Mouse (Mus musculus): ENCODE measurements around the gene Cep112. TPM values are rescaled to one million over a fixed set of nuclear protein-coding genes. Genes with fewer than 3 reads are reported as not detected.

Gene Cep112
- polyA plus RNA-seq, 1 experiment from 2014 or later: 12.4 TPM

DNA sequence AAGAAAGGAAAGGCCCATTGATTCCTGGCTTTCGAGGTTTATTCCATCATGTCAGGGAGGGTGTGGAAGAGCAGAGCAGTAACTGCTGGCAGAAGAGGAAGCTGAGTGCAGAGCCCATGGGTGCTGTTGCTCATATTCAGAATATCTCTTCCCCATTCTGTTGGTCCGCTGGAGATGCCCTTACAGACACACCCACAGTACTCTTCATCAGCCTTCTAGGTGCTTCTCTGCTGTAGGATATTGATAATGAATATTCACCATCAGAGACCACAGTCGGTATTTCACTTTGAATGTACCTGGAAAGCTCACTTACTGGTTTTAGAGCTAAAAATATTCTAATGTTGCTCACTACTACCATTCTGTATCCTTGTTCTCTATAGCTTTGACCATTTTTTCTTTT is 109.0 kb downstream of the Cep112 start:
- Histone ChIP-seq H3K9ac (ENCODE audit: low read depth, low read length) (no peak overlapping the region), H3K27me3 (ENCODE audit: control insufficient read depth, insufficient read depth, low read length) (no peaks in the 10 kb centered on the region), H3K36me3 (ENCODE audit: control insufficient read depth, insufficient read depth, low read length) (no peaks in the 10 kb centered on the region), H3K27ac (ENCODE audit: low read depth, low read length) (no peak overlapping the region), H3K4me2 (replicated peaks; ENCODE audit: low read depth, low read length) (no peak overlapping the region), H3K4me3 (ENCODE audit: low read depth, low read length) (no peak overlapping the region), H3K4me1 (replicated peaks; ENCODE audit: control insufficient read depth, insufficient read depth, low read length) (no peaks in the 10 kb centered on the region), H3K9me3 (ENCODE audit: control insufficient read depth, low read length) (no peaks in the 10 kb centered on the region)
- WGBS: 95% methylated on average over 3 of the region's 3 CpGs
- DNase-seq (ENCODE audit: low spot score): no peak
- ATAC-seq (ENCODE audit: low FRiP score): no peak

DNA sequence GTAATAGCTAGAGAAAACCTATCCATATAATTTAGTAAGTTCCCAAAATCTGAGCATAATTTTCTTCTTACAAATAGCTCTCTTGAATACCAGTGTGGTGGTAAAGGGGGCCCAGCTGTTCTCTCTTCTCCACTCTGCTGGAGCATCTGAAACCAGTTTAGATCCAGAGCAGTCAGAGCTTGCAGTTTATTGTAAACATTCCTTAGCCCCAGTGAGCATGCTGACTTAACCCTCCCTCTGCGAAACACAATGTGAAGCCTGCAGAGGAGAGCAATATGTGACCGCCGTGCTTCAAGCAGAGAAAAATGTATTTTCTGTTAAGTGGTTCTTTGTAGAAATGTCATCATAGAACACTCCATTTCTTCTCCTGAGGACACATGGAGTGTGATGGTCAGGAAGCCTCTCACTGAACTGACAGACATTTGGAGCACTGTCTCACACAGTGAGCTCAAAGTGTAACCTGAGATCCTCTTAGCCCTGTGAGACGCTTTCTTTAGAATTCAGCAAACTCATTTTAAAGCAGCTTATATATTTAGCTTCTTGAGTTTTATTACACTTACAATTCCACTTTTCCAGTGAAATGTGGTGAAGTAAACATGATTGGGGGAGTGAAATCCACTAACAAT is 128.1 kb downstream of the Cep112 start:
- no peak overlapping the region for H3K27ac ChIP-seq (ENCODE audit: low read depth, low read length)
- H3K9me3 ChIP-seq (ENCODE audit: control insufficient read depth, low read length): no peaks in the 10 kb centered on the region
- no peaks in the 10 kb centered on the region for H3K4me1 ChIP-seq (replicated peaks; ENCODE audit: control insufficient read depth, insufficient read depth, low read length)
- DNase-seq (ENCODE audit: low spot score) (peak; percentile 10), ATAC-seq (ENCODE audit: low FRiP score) (no peak)
- H3K4me2 ChIP-seq (replicated peaks; ENCODE audit: low read depth, low read length): no peak overlapping the region
- no peaks in the 10 kb centered on the region for H3K27me3 ChIP-seq (ENCODE audit: control insufficient read depth, insufficient read depth, low read length)
- H3K36me3 ChIP-seq (ENCODE audit: control insufficient read depth, insufficient read depth, low read length): no peaks in the 10 kb centered on the region
- WGBS: 10% methylated on average over 4 of the region's 4 CpGs
- H3K4me3 ChIP-seq (ENCODE audit: low read depth, low read length): no peak overlapping the region
- H3K9ac ChIP-seq (ENCODE audit: low read depth, low read length): no peak overlapping the region

DNA sequence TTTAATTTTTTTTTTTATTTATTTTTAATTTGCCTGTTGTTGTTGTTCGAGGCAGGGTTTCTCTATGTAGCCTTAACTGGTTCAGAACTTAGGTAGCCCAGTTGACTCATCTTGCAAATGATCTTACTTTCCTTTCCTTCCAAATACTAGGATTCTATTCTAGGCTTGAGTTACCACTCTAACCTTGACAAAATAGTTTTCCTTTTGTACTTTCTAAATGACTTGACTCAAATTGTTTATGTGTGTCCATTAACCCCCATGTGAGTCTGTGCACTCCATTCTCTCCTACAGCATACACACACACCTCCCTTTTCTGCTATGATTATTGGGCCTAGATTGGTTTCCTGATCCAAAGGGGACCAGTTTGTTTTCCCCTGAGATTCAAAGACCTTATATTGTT is 128.9 kb downstream of the Cep112 start:
- no peak overlapping the region for H3K4me3 ChIP-seq (ENCODE audit: low read depth, low read length)
- H3K9ac ChIP-seq (ENCODE audit: low read depth, low read length): no peak overlapping the region
- H3K27ac ChIP-seq (ENCODE audit: low read depth, low read length): no peak overlapping the region
- no peak overlapping the region for H3K4me2 ChIP-seq (replicated peaks; ENCODE audit: low read depth, low read length)
- H3K4me1 ChIP-seq (replicated peaks; ENCODE audit: control insufficient read depth, insufficient read depth, low read length): no peaks in the 10 kb centered on the region
- DNase-seq (ENCODE audit: low spot score) (no peak), ATAC-seq (ENCODE audit: low FRiP score) (no peak)
- H3K36me3 ChIP-seq (ENCODE audit: control insufficient read depth, insufficient read depth, low read length): no peaks in the 10 kb centered on the region
- no peaks in the 10 kb centered on the region for H3K9me3 ChIP-seq (ENCODE audit: control insufficient read depth, low read length)
- H3K27me3 ChIP-seq (ENCODE audit: control insufficient read depth, insufficient read depth, low read length): no peaks in the 10 kb centered on the region
- WGBS: 80% methylated on average over 1 of the region's 1 CpGs

DNA sequence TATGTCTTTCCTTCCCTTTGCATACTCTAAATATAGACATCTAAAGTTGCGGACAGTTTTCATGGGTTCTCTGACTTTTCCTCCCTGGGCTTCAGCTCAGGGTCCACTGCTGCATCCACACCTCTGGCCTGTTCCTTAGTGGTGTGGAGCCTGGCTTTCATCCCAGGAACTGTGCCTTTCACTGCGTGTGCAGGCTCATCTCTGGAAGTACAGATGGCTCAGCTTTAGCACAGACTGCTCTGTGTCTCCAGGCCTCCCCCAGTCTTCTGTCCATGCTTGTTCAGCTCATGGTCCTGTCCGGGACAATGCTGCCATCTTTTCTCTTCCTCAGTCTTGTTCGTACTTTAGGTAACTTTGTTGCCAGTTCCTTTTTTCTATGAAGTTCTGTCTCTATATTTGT is 133.6 kb downstream of the Cep112 start:
- Histone ChIP-seq H3K36me3 (ENCODE audit: control insufficient read depth, insufficient read depth, low read length) (no peaks in the 10 kb centered on the region), H3K27ac (ENCODE audit: low read depth, low read length) (no peak overlapping the region), H3K4me1 (replicated peaks; ENCODE audit: control insufficient read depth, insufficient read depth, low read length) (no peaks in the 10 kb centered on the region), H3K9ac (ENCODE audit: low read depth, low read length) (no peak overlapping the region), H3K9me3 (ENCODE audit: control insufficient read depth, low read length) (no peaks in the 10 kb centered on the region), H3K4me3 (ENCODE audit: low read depth, low read length) (no peak overlapping the region), H3K27me3 (ENCODE audit: control insufficient read depth, insufficient read depth, low read length) (no peaks in the 10 kb centered on the region), H3K4me2 (replicated peaks; ENCODE audit: low read depth, low read length) (no peak overlapping the region)
- 82% methylated on average over 4 of the region's 4 CpGs for WGBS
- no peak for ATAC-seq (ENCODE audit: low FRiP score)
- DNase-seq (ENCODE audit: low spot score): no peak

DNA sequence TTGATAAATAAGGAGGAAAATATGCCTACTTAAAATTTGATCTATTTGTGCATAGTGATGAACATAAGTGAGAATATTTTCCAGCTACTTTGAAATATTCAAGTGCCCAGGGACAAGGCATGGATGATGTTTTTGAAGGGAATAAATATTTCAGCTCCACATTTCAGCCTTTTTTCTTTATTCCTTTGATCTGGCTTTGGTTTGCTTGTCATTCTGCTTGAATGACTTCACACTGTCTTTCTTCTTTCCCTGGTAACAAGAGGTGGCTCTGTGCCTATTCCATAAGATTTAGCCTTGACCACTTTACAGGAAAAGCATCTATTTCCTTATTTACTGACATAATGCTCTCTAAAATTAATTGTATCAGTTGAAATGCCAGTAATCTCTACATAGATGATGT is 134.5 kb downstream of the Cep112 start:
- ATAC-seq (ENCODE audit: low FRiP score) (no peak), DNase-seq (ENCODE audit: low spot score) (no peak)
- Histone ChIP-seq H3K27ac (ENCODE audit: low read depth, low read length) (no peak overlapping the region), H3K36me3 (ENCODE audit: control insufficient read depth, insufficient read depth, low read length) (no peaks in the 10 kb centered on the region), H3K9me3 (ENCODE audit: control insufficient read depth, low read length) (no peaks in the 10 kb centered on the region), H3K4me3 (ENCODE audit: low read depth, low read length) (no peak overlapping the region), H3K4me2 (replicated peaks; ENCODE audit: low read depth, low read length) (no peak overlapping the region), H3K4me1 (replicated peaks; ENCODE audit: control insufficient read depth, insufficient read depth, low read length) (no peaks in the 10 kb centered on the region), H3K27me3 (ENCODE audit: control insufficient read depth, insufficient read depth, low read length) (no peaks in the 10 kb centered on the region), H3K9ac (ENCODE audit: low read depth, low read length) (no peak overlapping the region)

DNA sequence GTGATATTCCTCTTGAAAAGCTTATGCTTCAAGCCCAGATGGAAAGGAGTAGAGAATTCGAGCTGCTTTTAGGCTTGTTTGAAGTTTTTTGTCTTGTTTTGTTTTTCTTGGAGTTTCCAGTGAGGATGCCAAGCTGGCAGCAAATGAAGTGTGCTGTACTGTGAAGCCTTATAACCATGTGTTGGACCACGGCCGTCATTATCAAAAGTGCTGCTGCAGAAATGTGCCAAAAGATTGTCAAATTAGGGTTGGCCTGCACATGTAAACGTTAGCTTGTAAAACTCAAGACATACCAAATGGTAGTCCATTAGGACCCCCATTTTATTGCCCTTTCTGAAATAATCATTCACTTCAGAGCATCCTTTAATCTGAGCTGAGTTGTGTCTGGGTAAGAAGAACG is 137.1 kb downstream of the Cep112 start:
- no peaks in the 10 kb centered on the region for H3K4me1 ChIP-seq (replicated peaks; ENCODE audit: control insufficient read depth, insufficient read depth, low read length)
- no peak overlapping the region for H3K4me3 ChIP-seq (ENCODE audit: low read depth, low read length)
- DNase-seq (ENCODE audit: low spot score): no peak
- 87% methylated on average over 5 of the region's 5 CpGs for WGBS
- no peak overlapping the region for H3K27ac ChIP-seq (ENCODE audit: low read depth, low read length)
- H3K9ac ChIP-seq (ENCODE audit: low read depth, low read length): no peak overlapping the region
- no peaks in the 10 kb centered on the region for H3K9me3 ChIP-seq (ENCODE audit: control insufficient read depth, low read length)
- no peak for ATAC-seq (ENCODE audit: low FRiP score)
- no peak overlapping the region for H3K4me2 ChIP-seq (replicated peaks; ENCODE audit: low read depth, low read length)
- no peaks in the 10 kb centered on the region for H3K27me3 ChIP-seq (ENCODE audit: control insufficient read depth, insufficient read depth, low read length)
- H3K36me3 ChIP-seq (ENCODE audit: control insufficient read depth, insufficient read depth, low read length): no peaks in the 10 kb centered on the region

DNA sequence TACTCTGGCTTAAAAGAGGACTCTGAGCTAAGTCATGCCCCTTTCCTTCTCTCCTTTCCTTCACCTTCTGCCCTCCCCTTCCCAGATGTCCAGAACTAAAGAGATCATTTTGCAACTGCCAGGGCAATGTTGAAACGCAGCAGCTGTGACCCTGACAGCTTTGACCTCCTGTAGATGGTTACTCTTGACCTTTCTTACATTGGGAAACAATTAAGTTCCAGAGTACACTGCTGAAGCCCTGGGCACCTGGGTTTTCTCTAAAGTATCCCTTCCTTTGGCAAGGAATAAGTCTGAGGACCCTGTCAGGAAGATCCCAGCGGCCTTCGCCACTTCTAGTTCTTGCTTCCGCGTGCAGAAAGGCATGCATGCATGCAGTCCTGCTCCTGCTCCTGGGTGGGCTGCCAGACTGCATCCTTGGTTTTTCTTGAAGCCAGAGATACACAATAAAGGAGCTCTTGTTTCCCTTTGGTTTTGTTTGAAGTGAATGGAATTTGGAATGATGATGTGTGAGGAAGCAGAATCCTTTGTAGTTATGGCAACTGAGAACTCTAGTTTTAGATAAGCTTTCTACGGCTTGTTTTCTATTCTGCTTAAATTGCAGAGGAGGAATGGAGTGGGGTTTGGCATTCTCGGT is 161.7 kb downstream of the Cep112 start:
- Histone ChIP-seq H3K9ac (ENCODE audit: low read depth, low read length) (no peak overlapping the region), H3K4me1 (replicated peaks; ENCODE audit: control insufficient read depth, insufficient read depth, low read length) (0 out of 2 replicates have a peak, but pooled peaks cover 4% of the 10 kb centered on the region), H3K9me3 (ENCODE audit: control insufficient read depth, low read length) (no peaks in the 10 kb centered on the region), H3K4me3 (ENCODE audit: low read depth, low read length) (no peak overlapping the region), H3K36me3 (ENCODE audit: control insufficient read depth, insufficient read depth, low read length) (no peaks in the 10 kb centered on the region), H3K27me3 (ENCODE audit: control insufficient read depth, insufficient read depth, low read length) (no peaks in the 10 kb centered on the region), H3K27ac (ENCODE audit: low read depth, low read length) (no peak overlapping the region), H3K4me2 (replicated peaks; ENCODE audit: low read depth, low read length) (no peak overlapping the region)
- peak; percentile 31 for DNase-seq (ENCODE audit: low spot score)
- 32% methylated on average over 7 of the region's 7 CpGs for WGBS
- no peak for ATAC-seq (ENCODE audit: low FRiP score)

DNA sequence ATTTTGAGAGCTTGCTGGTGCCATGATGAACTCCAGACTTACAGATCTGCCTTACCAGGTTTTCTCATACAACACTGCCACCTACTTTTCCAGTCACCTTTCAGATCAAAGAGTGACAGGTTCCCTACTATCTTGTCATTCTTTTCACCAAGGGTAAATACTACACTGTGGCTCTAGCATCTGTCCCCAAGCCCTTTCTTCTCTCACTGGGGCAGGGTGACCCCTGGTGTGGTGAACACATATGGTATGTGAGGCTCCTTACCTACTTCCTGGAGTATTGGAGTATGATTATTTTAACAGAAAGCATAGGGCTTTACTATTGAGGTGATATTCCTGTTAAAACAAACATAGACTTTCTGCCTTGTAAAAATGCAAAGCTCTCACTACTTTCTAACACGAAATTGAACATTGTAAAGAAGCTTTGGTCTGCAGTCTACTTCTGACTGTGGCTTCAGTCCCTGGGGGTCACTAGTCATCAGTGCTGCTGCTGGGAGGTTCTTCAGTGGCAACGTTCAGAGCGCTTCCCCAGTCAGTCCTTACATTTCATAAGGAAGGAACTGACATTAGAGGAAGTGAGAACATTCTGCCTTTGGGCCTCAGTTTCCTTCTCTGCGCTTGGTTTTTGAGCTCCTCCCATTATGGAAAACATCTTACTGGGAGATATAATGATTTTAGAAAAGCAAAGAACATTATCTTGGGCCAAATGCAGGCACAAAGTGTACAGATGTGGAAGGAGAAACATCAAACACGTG is 168.4 kb downstream of the Cep112 start:
- WGBS: 67% methylated on average over 5 of the region's 5 CpGs
- Histone ChIP-seq H3K4me2 (replicated peaks; ENCODE audit: low read depth, low read length) (no peak overlapping the region), H3K4me1 (replicated peaks; ENCODE audit: control insufficient read depth, insufficient read depth, low read length) (no peaks in the 10 kb centered on the region), H3K9ac (ENCODE audit: low read depth, low read length) (no peak overlapping the region), H3K9me3 (ENCODE audit: control insufficient read depth, low read length) (no peaks in the 10 kb centered on the region), H3K27ac (ENCODE audit: low read depth, low read length) (no peak overlapping the region), H3K36me3 (ENCODE audit: control insufficient read depth, insufficient read depth, low read length) (no peaks in the 10 kb centered on the region), H3K4me3 (ENCODE audit: low read depth, low read length) (no peak overlapping the region), H3K27me3 (ENCODE audit: control insufficient read depth, insufficient read depth, low read length) (no peaks in the 10 kb centered on the region)
- DNase-seq (ENCODE audit: low spot score): no peak
- ATAC-seq (ENCODE audit: low FRiP score): no peak
